Mouse (Mus musculus): Measurements from ENCODE around the gene Tubg2.

Tubg2 gene

GRCm38 (mm10) chr11:101170354-101170810, 14.7 kb downstream of the Tubg2 start, which contains the start of gene Cntnap1:
TSS of gene Cntnap1 (plus strand) at chr11:101170523.
- no peak for TF ChIP-seq GATA4 (IDR thresholded peaks at IDR 0.05; ENCODE audit: insufficient replicate concordance, low read length)

GRCm38 (mm10) chr11:101170811-101171610, 15.3 kb downstream of the Tubg2 start, which contains the start of gene Plekhh3:
TSS of gene Plekhh3 (minus strand) at chr11:101171351.
- no peak for TF ChIP-seq GATA4 (IDR thresholded peaks at IDR 0.05; ENCODE audit: insufficient replicate concordance, low read length)

- no peak for TF ChIP-seq GATA4 (IDR thresholded peaks at IDR 0.05; ENCODE audit: insufficient replicate concordance, low read length)
Measured at GRCm38 (mm10) chr11:101171721-101172433, 16.2 kb downstream of the Tubg2 start.

- no peak for TF ChIP-seq GATA4 (IDR thresholded peaks at IDR 0.05; ENCODE audit: insufficient replicate concordance, low read length)
Measured at GRCm38 (mm10) chr11:101172434-101172815, 16.7 kb downstream of the Tubg2 start.

- no peak for TF ChIP-seq GATA4 (IDR thresholded peaks at IDR 0.05; ENCODE audit: insufficient replicate concordance, low read length)
Measured at GRCm38 (mm10) chr11:101173112-101173511, 17.4 kb downstream of the Tubg2 start.

- no peak; the same call in 1 of the 2 replicates for TF ChIP-seq GATA4 (IDR thresholded peaks at IDR 0.05; ENCODE audit: insufficient replicate concordance, low read length)
Measured at GRCm38 (mm10) chr11:101173631-101174388, 18.1 kb downstream of the Tubg2 start.

GRCm38 (mm10) chr11:101174389-101174745, 18.7 kb downstream of the Tubg2 start:
- TF ChIP-seq GATA4 (IDR thresholded peaks at IDR 0.05; ENCODE audit: insufficient replicate concordance, low read length), result no peak

- TF ChIP-seq GATA4 (IDR thresholded peaks at IDR 0.05; ENCODE audit: insufficient replicate concordance, low read length), result no peak
Measured at GRCm38 (mm10) chr11:101174851-101175628, 19.3 kb downstream of the Tubg2 start, which contains the start of gene Ccr10. TSS of gene Ccr10 (minus strand) at chr11:101175443.

GRCm38 (mm10) chr11:101175636-101176116, 20.0 kb downstream of the Tubg2 start:
- TF ChIP-seq GATA4 (IDR thresholded peaks at IDR 0.05; ENCODE audit: insufficient replicate concordance, low read length), result no peak

- no peak for TF ChIP-seq GATA4 (IDR thresholded peaks at IDR 0.05; ENCODE audit: insufficient replicate concordance, low read length)
Measured at GRCm38 (mm10) chr11:101176117-101176691, 20.5 kb downstream of the Tubg2 start.

GRCm38 (mm10) chr11:101176933-101177773, 21.4 kb downstream of the Tubg2 start:
- TF ChIP-seq GATA4 (IDR thresholded peaks at IDR 0.05; ENCODE audit: insufficient replicate concordance, low read length), result no peak

GRCm38 (mm10) chr11:101178061-101179058, 22.7 kb downstream of the Tubg2 start:
- no peak for TF ChIP-seq GATA4 (IDR thresholded peaks at IDR 0.05; ENCODE audit: insufficient replicate concordance, low read length)
